Mouse (Mus musculus): ENCODE measurements at regions not wholly inside any gene's neighbourhood (a gene's known extent, or its start where the extent isn't known, plus 50 kb on each side); places are given as distances from the start of the nearest gene placed in this dataset.

GRCm38 (mm10) chr16:12632533-12632932, 477.0 kb upstream of the Ercc4 start:
- TF ChIP-seq CTCF (IDR thresholded peaks at IDR 0.05; ENCODE audit: low read depth, low read length): no peak
- TF ChIP-seq GATA1 (IDR thresholded peaks at IDR 0.05; ENCODE audit: borderline replicate concordance, low read length): no peak
- no peak for TF ChIP-seq TAL1 (conservative IDR thresholded peaks at IDR 0.05; ENCODE audit: low read depth, low read length)
- TF ChIP-seq GATA2 (IDR thresholded peaks at IDR 0.05; ENCODE audit: borderline replicate concordance, low read depth, low read length): no peak
